Mouse (Mus musculus): Measurements from ENCODE around the gene Plin2.
"Not testable (repeated sequence)": the region's sequence is repeated elsewhere in the genome, so short reads cannot be mapped to it uniquely, and the experiment has no call there.

Gene Plin2

DNA sequence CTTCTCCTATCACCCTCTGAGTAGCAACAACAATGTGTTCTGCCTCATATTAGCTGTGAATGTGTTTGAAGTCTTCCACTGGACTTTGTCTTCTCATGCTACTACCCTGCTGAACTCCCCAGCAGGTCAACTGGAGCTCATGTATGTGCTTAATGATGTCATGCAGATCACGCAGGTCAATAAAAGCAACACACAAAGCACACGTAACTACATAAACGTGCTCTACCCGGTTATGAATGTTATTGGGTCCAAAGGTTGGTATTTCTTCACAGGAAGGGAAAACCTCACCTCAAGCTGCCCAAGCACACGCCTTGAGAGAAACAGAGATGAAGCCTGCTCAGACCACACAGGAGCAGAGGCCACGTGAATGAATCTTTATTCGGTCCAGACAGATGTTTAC, 43.4 kb downstream of the Plin2 start:
- not testable (repeated sequence) for DNase-seq

DNA sequence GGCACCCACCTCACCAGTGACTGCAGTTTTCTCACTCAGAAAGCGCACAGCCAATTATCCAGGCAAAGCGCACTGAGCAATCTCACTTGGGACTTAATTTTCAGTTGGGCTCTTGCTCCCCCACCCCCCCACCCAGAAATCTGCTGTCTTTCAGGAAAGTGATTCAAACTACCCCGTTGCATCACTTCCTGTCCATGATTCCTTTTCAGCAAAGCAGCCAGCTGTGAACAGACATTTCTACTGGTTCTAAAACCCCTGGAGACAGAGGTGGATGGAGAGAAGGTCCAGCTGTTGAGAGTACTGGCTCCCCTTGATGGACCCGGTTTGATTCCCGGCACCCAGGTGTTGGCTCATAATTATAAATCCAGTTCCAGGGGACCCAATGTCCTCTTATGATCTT, 44.4 kb downstream of the Plin2 start:
- no peak for DNase-seq

- DNase-seq, result not testable (repeated sequence)
Measured at GRCm38 (mm10) chr4:86622532-86622931, 47.3 kb downstream of the Plin2 start.

- no peak for DNase-seq
Measured at GRCm38 (mm10) chr4:86622116-86622515, 47.7 kb downstream of the Plin2 start.

DNA sequence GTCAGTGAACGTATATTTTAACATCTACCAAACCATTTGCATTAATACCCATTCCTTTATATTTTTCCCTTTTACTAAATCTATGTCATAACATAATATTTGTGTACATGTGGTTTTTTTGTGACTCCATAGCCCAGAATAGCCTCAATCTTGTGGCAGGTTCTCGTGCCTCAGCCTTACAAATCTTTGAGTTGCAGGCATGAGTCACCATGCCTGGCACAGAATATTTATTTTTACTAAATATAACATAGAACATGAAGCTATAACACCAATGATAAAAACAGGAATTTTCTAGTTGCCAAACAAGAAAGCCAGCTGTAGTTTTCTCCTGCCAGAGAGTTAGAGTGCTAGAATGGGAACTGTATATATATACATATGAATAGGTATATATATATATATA, 49.4 kb downstream of the Plin2 start:
- DNase-seq, result peak; percentile 21

- DNase-seq, result no peak
Measured at GRCm38 (mm10) chr4:86612289-86612620, 57.6 kb downstream of the Plin2 start.

DNA sequence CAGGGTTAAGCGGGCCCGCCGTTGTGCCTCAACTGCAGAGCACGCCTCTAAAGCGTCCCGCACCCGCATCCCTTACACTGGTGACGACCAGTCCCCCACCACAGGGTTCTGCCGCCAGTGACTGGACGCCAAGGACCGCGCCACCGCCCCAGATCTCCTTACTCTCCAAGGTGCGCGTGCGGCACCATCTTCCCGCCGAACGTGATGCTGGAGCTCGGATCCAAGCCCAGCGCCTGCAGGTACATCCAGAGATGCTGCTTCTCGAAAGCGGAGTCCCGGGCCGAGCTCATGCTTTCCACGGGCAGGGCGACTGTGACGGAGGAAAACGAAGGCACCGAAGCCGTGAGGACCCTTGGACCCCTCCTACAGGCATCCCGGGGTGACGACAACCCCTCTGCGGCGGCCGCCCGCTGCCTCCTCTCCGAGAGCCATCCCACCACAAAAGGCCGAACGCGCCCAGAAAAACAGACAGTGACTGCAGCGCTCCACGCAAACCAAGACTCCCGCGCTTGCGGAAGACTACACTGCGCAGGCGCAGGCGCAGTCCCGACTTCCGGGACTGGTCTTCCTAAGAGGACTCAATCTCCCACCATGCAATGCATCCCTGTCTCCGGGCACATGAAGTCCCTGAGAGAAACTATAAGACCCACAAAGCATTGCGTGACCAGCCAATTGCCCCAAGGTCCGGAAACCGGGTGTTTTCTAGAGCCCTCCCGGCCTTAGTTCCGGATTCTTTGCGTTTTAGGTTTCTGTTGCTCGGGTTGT, 58.2 kb downstream of the Plin2 start, which contains the start of gene Haus6:
Haus6 (minus strand) TSS at position 532 of the 765 bp plus-strand sequence.
- peak; percentile 96 for DNase-seq
